Mouse (Mus musculus) heart, embryonic 10.5 days (tissue): ENCODE results near the gene Pck1. TPM values are rescaled to one million over a fixed set of nuclear protein-coding genes. Genes with fewer than 3 reads are reported as not detected.

Source experiments
- DNase-seq: peaks from one replicate; pipeline ENCODE4 v3.0.0-alpha.2; 2017; ENCODE audit warnings: low spot score
- H3K27ac ChIP-seq: fragments of 300-500 bp; sonication (generic); 2 replicates; pipeline ENCODE4 v1.5.1; 2016; ENCODE audit warnings: mild to moderate bottlenecking
- H3K27me3 ChIP-seq: fragments of 300-500 bp; sonication (generic); 2 replicates; pipeline ENCODE4 v1.6.1; 2016; ENCODE audit warnings: mild to moderate bottlenecking; ENCODE audit not compliant: poor library complexity, insufficient read depth, severe bottlenecking
- H3K36me3 ChIP-seq: fragments of 300-500 bp; sonication (generic); 2 replicates; pipeline ENCODE4 v1.6.1; 2016; ENCODE audit warnings: mild to moderate bottlenecking, moderate library complexity
- H3K4me1 ChIP-seq: fragments of 300-500 bp; sonication (generic); 2 replicates; pipeline ENCODE4 v1.6.1; 2016; ENCODE audit warnings: mild to moderate bottlenecking
- H3K4me3 ChIP-seq: fragments of 300-500 bp; sonication (generic); 2 replicates; pipeline ENCODE4 v1.5.1; 2016; ENCODE audit warnings: mild to moderate bottlenecking, moderate library complexity
- H3K9me3 ChIP-seq: fragments of 300-500 bp; sonication (generic); 2 replicates; pipeline ENCODE4 v1.6.1; 2016; ENCODE audit warnings: mild to moderate bottlenecking, moderate library complexity
- WGBS: fragments of 180-500 bp; shearing (Covaris S2); methylation state at CpG from one replicate; pipeline ENCODE4 v1.1.7; 2016; 5-methylcytosine and 5-hydroxymethylcytosine counted together
- polyA plus RNA-seq: library from polyadenylated mRNA; unstranded; fragments of >200 nt; fragmentation: Nextera tagmentation; extraction: Ambion mirVana; gene quantifications from 2 replicates; pipeline ENCODE4 v1.2.1, GENCODE M21; 2016

Pck1 gene
- polyA plus RNA-seq, 1 experiment from 2014 or later: not detected

DNA sequence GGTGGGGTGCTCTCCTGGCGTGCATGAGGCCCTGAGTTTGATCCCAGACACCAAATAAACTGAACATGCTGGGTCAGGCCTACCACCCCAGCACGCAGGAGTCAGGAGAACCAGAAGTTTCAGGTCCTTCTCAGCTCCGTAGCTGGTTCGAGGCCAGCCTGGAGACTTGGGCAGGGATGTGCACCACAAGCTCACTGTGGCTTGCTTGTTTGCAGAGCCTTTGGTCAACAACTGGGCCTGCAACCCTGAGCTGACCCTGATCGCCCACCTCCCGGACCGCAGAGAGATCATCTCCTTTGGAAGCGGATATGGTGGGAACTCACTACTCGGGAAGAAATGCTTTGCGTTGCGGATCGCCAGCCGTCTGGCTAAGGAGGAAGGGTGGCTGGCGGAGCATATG is 2.1 kb downstream of the Pck1 start:
- Histone ChIP-seq H3K4me3 (no peak overlapping the region), H3K27ac (no peak overlapping the region), H3K36me3 (no peaks in the 10 kb centered on the region), H3K4me1 (peaks cover 19% of the 10 kb centered on the region), H3K27me3 (peaks cover 14% of the 10 kb centered on the region; the same call in 1 of the 2 replicates), H3K9me3 (no peaks in the 10 kb centered on the region)
- no peak for DNase-seq
- 89% methylated on average over 14 of the region's 14 CpGs for WGBS

DNA sequence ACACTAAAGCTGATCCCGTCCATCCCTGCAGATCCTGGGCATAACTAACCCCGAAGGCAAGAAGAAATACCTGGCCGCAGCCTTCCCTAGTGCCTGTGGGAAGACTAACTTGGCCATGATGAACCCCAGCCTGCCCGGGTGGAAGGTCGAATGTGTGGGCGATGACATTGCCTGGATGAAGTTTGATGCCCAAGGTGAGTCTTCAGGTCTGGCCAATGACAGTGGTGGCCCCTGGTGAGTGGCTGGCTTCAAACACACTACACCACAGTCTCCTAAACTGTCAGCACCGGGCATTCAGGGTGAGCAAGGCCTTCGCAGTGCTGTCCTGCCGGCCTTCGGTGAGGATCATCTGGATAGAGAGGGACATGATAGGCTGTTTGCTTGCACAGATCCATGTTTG is 3.1 kb downstream of the Pck1 start:
- no peak overlapping the region for H3K4me3 ChIP-seq
- no peak overlapping the region for H3K27ac ChIP-seq
- WGBS: 90% methylated on average over 10 of the region's 10 CpGs
- no peaks in the 10 kb centered on the region for H3K9me3 ChIP-seq
- H3K27me3 ChIP-seq: peaks cover 14% of the 10 kb centered on the region; the same call in 1 of the 2 replicates
- peaks cover 19% of the 10 kb centered on the region for H3K4me1 ChIP-seq
- DNase-seq: no peak
- no peaks in the 10 kb centered on the region for H3K36me3 ChIP-seq

DNA sequence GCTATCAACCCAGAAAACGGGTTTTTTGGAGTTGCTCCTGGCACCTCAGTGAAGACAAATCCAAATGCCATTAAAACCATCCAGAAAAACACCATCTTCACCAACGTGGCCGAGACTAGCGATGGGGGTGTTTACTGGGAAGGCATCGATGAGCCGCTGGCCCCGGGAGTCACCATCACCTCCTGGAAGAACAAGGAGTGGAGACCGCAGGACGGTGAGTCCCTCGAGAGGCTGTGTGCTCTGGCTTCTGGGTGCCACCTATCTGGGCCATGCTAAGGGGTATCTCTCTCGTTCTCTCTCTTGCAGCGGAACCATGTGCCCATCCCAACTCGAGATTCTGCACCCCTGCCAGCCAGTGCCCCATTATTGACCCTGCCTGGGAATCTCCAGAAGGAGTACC is 4.1 kb downstream of the Pck1 start:
- H3K9me3 ChIP-seq: no peaks in the 10 kb centered on the region
- H3K27me3 ChIP-seq: peaks cover 14% of the 10 kb centered on the region; the same call in 1 of the 2 replicates
- peaks cover 22% of the 10 kb centered on the region for H3K4me1 ChIP-seq
- no peak for DNase-seq
- no peak overlapping the region for H3K4me3 ChIP-seq
- no peak overlapping the region for H3K27ac ChIP-seq
- WGBS: 79% methylated on average over 13 of the region's 13 CpGs
- no peaks in the 10 kb centered on the region for H3K36me3 ChIP-seq

DNA sequence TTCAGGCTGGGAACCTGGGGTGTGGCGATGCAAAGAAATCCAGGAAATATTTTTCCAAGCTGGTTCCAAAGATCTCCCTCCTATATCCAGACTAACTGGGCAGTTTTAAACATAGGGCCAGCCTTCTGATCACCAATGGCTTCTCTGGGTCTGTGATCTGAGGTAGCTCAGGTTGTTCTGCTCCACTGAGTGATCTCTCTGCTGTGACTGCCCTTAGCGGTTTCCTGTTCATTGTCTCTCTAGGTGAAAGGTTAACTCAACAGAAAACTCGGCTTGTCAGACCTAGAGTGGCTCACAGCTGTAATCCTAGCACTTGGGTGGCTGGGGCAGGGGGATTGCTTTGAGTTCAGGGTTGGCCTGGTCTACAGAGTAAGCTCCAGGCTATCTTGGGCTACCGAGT is 4.5 kb downstream of the Pck1 start:
- no peak for DNase-seq
- Histone ChIP-seq H3K4me1 (peaks cover 18% of the 10 kb centered on the region), H3K27me3 (peaks cover 14% of the 10 kb centered on the region; the same call in 1 of the 2 replicates), H3K27ac (no peak overlapping the region), H3K4me3 (no peak overlapping the region), H3K36me3 (no peaks in the 10 kb centered on the region), H3K9me3 (no peaks in the 10 kb centered on the region)
- WGBS: 57% methylated on average over 4 of the region's 4 CpGs

DNA sequence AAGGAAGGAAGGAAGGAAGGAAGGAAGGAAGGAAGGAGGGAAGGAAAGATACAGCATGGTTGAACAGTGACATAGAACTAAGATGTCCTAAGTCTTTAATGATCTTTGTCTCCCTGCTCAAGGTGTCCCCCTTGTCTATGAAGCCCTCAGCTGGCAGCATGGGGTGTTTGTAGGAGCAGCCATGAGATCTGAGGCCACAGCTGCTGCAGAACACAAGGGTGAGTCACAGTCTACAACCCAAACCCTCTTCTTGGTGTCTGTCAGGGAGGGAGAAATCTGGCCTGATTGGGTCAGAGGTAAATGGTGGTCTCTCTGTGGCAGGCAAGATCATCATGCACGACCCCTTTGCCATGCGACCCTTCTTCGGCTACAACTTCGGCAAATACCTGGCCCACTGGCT is 5.0 kb downstream of the Pck1 start:
- H3K4me3 ChIP-seq: no peak overlapping the region
- peaks cover 16% of the 10 kb centered on the region; the same call in 1 of the 2 replicates for H3K27me3 ChIP-seq
- H3K9me3 ChIP-seq: no peaks in the 10 kb centered on the region
- H3K36me3 ChIP-seq: no peaks in the 10 kb centered on the region
- H3K4me1 ChIP-seq: peaks cover 14% of the 10 kb centered on the region
- H3K27ac ChIP-seq: no peak overlapping the region
- WGBS: 89% methylated on average over 4 of the region's 4 CpGs
- no peak for DNase-seq

DNA sequence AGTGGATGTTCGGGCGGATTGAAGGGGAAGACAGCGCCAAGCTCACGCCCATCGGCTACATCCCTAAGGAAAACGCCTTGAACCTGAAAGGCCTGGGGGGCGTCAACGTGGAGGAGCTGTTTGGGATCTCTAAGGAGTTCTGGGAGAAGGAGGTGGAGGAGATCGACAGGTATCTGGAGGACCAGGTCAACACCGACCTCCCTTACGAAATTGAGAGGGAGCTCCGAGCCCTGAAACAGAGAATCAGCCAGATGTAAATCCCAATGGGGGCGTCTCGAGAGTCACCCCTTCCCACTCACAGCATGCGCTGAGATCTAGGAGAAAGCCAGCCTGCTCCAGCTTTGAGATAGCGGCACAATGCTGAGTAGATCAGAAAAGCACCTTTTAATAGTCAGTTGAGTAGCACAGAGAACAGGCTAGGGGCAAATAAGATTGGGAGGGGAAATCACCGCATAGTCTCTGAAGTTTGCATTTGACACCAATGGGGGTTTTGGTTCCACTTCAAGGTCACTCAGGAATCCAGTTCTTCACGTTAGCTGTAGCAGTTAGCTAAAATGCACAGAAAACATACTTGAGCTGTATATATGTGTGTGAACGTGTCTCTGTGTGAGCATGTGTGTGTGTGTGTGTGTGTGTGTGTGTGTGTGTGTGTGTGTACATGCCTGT is 5.7 kb downstream of the Pck1 start:
- Histone ChIP-seq H3K4me1 (peaks cover 8% of the 10 kb centered on the region; the same call in 1 of the 2 replicates), H3K4me3 (no peak overlapping the region), H3K27me3 (peaks cover 21% of the 10 kb centered on the region), H3K27ac (no peak overlapping the region), H3K9me3 (no peaks in the 10 kb centered on the region), H3K36me3 (no peaks in the 10 kb centered on the region)
- WGBS: 86% methylated on average over 19 of the region's 19 CpGs
- no peak for DNase-seq

DNA sequence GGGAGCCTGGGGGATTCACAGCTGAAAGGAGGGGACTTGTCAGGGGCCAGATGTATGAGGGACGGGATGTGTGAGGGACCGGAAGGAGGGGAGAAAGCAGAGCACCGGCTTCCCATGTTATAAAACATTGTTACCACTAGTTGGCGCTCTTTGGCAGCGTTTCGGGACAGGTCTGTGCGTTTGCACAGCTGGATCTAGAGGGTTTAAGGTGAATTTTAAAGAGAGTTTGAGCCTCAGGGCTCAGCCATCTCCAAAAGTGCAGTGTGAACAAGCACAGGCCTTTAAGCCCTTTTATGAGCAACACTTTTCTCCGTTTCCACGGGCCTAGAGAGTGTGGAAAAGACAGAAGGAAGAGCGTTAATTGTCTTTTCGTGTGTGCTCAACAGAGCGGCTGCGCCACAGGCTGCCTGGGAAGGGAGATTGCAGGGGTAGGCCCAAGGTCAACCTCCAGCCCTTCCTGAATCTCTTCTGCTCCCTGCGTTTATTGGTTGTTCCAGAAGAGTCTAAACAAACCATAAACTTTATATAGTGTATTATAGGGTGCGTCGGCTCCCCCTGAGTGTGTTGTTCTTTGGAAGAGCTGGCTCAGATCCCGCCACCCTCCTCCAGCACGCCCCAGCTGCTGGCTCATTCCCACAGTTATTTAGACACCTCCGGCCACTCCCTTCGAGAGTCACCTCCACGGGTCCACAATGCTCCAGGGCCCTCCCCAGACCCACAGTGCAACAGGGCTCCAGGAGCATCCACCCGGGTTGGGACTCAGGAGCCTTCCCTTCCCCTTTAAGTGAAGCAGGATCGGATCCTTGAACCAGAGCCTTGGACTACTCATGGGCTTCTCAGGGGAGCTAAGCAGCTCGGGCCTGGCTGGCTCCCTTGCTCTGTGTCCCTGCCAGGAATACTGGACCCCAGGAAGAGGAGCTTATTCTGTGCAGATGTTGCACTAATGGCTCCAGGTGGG is 6.8 kb downstream of the Pck1 start:
- Histone ChIP-seq H3K27me3 (peaks cover 24% of the 10 kb centered on the region), H3K27ac (peak overlapping the region; percentile 56; the same call in 1 of the 2 replicates), H3K4me3 (peak overlapping the region; percentile 3; the same call in 1 of the 2 replicates), H3K9me3 (no peaks in the 10 kb centered on the region), H3K4me1 (peaks cover 8% of the 10 kb centered on the region; the same call in 1 of the 2 replicates), H3K36me3 (no peaks in the 10 kb centered on the region)
- peak; percentile 85 for DNase-seq
- 57% methylated on average over 24 of the region's 24 CpGs for WGBS

DNA sequence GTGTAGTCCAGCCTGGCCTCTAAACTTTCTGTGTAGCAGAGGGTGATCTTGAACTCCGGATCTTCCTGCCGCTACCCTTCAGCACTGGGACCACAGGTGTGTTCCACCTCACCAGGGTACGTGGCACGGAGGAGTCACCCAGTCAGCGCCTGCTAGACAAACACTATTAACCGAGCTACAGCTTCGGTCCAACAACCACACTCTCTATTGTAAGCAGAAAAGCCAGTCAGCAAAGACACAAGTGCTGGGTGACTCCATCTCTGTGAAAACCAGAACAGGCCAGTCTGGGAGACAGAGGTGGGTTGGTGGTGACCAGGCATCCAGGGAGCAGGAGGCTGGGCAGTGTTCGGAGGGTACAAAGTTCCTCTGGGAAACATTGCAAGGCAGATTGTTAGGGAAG is 10.5 kb downstream of the Pck1 start:
- no peak for DNase-seq
- Histone ChIP-seq H3K9me3 (no peaks in the 10 kb centered on the region), H3K27ac (no peak overlapping the region), H3K4me3 (no peak overlapping the region), H3K27me3 (peaks cover 27% of the 10 kb centered on the region), H3K36me3 (no peaks in the 10 kb centered on the region), H3K4me1 (peaks cover 8% of the 10 kb centered on the region; the same call in 1 of the 2 replicates)
- WGBS: 83% methylated on average over 8 of the region's 8 CpGs

DNA sequence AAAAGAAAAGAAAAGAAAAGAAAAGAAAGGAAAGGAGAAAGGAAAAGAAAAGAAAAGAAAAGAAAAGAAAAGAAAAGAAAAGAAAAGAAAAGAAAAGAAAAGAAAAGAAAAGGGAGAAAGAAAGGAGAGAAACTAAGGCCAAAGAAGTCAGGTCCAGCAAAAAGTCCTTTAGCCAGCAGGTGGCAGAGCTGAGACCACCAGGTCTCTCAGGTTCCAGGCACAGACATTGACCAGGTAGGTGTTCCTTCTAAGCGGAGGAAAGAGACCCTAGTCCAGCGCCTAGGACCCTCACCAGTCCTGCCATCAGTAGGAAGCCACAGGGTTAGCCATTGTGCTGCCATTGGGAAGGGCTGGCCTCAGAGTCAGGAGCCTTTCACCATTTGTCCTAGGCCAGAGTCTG is 11.5 kb downstream of the Pck1 start:
- Histone ChIP-seq H3K4me3 (no peak overlapping the region), H3K27ac (no peak overlapping the region), H3K9me3 (no peaks in the 10 kb centered on the region), H3K36me3 (no peaks in the 10 kb centered on the region), H3K4me1 (peaks cover 7% of the 10 kb centered on the region; the same call in 1 of the 2 replicates), H3K27me3 (peaks cover 29% of the 10 kb centered on the region)
- WGBS: 46% methylated on average over 2 of the region's 2 CpGs
- no peak for DNase-seq

DNA sequence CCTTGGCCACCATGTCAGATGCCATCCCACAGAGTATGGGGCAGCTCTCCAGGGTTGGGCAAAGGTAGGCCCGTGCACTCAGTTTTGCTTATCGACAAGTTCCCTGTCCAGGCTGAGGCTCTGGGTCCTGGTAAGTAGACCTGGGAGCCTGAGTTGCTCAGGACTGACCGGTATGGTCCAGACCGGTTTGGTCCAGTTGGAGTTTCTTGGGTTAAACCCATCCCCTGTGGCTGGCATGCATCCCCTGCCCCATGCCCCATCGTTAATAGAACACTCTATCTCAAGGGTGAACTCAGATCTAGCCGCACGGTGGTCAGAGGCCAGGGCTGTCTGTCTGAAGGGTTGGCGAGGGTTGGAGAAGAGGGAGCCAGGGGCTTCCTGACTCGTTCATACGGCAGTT is 12.1 kb downstream of the Pck1 start:
- Histone ChIP-seq H3K36me3 (no peaks in the 10 kb centered on the region), H3K27me3 (peaks cover 35% of the 10 kb centered on the region), H3K27ac (no peak overlapping the region), H3K4me1 (peaks cover 3% of the 10 kb centered on the region; the same call in 1 of the 2 replicates), H3K4me3 (no peak overlapping the region), H3K9me3 (no peaks in the 10 kb centered on the region)
- no peak for DNase-seq
- WGBS: 77% methylated on average over 10 of the region's 10 CpGs

DNA sequence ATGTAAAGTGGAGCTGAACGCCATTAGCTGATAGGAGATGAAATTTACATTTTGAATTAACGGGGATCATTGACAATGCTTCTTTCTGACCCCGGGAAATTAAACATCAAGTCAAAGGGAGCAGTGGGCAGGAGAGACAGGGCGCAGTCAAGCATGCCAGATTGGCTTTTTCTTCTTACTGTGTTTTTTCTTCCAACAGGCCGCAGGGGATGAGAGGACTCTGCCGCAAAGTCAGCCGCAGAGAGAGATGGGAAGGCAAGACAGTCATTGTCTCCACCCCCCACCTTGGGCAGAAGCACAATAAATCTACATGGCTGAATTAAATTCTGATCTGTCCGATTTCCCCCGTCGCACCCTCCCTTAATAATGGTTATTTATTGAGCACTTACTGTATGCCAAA is 12.5 kb downstream of the Pck1 start:
- DNase-seq: no peak
- 88% methylated on average over 10 of the region's 10 CpGs for whole genome bisulfite sequencing
- Histone ChIP-seq H3K27me3 (peaks cover 39% of the 10 kb centered on the region), H3K36me3 (no peaks in the 10 kb centered on the region), H3K4me1 (0 out of 2 replicates have a peak, but pooled peaks cover 3% of the 10 kb centered on the region), H3K9me3 (no peaks in the 10 kb centered on the region), H3K27ac (no peak overlapping the region), H3K4me3 (no peak overlapping the region)

DNA sequence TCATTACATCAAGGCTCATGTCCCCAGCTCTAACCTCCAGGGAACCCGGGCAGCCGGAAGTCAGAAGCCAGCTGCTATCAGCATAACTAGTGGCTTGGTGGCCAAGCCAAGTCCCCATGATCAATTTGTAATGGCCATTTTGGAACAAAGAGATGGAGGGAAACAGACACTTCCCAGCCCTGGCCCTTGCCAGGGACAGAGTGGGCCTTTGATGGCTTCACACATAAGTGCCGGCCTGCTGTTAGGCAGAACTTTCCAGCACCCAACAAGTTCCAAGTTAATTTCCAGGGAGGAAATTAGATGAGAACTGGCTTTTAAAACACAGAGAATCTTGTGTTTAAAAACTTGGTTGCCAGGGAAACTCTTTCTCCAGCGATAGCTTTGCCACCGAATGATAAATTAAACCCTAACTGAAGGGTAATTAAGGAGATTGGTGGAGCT is 15.6 kb downstream of the Pck1 start:
- H3K4me1 ChIP-seq: peaks cover 25% of the 10 kb centered on the region
- DNase-seq: no peak
- no peaks in the 10 kb centered on the region for H3K9me3 ChIP-seq
- H3K27me3 ChIP-seq: peaks cover 62% of the 10 kb centered on the region
- no peak overlapping the region for H3K27ac ChIP-seq
- no peak overlapping the region for H3K4me3 ChIP-seq
- no peaks in the 10 kb centered on the region for H3K36me3 ChIP-seq
- WGBS: 72% methylated on average over 5 of the region's 5 CpGs

DNA sequence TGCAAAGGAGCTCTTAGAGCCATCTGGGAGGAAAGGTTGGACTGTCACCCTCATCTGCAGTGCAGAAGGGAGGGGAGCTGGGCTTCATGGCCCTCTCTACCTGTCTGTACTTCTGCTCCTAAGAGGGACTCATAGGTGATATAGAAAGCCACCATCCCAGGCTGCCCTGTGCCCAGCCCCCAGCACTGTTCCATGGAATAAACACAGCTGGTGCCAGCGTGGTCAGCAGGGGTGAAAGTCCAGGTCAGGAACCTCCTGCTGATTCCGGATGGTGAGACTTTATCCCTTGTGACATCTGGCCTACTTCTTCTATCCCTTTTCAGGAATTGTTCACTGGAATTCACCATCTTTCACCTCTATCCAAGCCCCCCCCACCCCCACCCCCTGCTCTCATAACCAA is 17.2 kb downstream of the Pck1 start:
- H3K9me3 ChIP-seq: no peaks in the 10 kb centered on the region
- H3K27ac ChIP-seq: no peak overlapping the region
- no peak for DNase-seq
- WGBS: 67% methylated on average over 2 of the region's 2 CpGs
- H3K4me3 ChIP-seq: no peak overlapping the region
- peaks cover 38% of the 10 kb centered on the region for H3K4me1 ChIP-seq
- peaks cover 55% of the 10 kb centered on the region for H3K27me3 ChIP-seq
- no peaks in the 10 kb centered on the region for H3K36me3 ChIP-seq
